11 mouse cellular contexts compared by ENCODE assay signal in genomic region chr6:56362650-56363049, GRCm38 (mm10).
DNase-seq lines count a peak whose midpoint lies in the region; ATAC-seq and TF ChIP-seq lines count a peak whose summit lies in the region.
"Had no signal": no experiment of that assay in that cellular context is flagged by ENCODE, and none has a peak within 500 bp of the region (broad histone marks: within the 10 kb centered on the region; RNA-seq: fewer than 3 reads in every experiment).

No protein-coding gene starts in this region.

- peak overlapping the region; percentile 56 for H3K4me3 ChIP-seq in embryonic facial prominence, embryonic 10.5 days
- H3K4me3 ChIP-seq in heart, embryonic 16.5 days (ENCODE audit: low read length) = peak overlapping the region; percentile 60
- peak overlapping the region; percentile 42 for H3K4me3 ChIP-seq in midbrain, embryonic 11.5 days (ENCODE audit: low read depth, low read length)
- H3K4me3 ChIP-seq in layer of hippocampus, adult 2 months = no peak overlapping the region
- no peak overlapping the region for H3K4me3 ChIP-seq in liver, embryonic 12.5 days

- peak overlapping the region; percentile 79; the same call in 1 of the 2 replicates for H3K9ac ChIP-seq in heart, embryonic 16.5 days (ENCODE audit: low read length)
- no peak overlapping the region for H3K9ac ChIP-seq in midbrain, embryonic 11.5 days (ENCODE audit: low read length)
- H3K9ac ChIP-seq in liver, embryonic 12.5 days = no peak overlapping the region
- H3K9ac ChIP-seq: liver, embryonic 13.5 days had no signal

- peak; percentile 8 for DNase-seq in gastrocnemius, postnatal 25 days
- no peak for DNase-seq in gastrocnemius, postnatal 36 days
- DNase-seq in embryonic facial prominence, embryonic 10.5 days (ENCODE audit: low spot score) = peak; percentile 12
- peak; percentile 86 for DNase-seq in midbrain, embryonic 11.5 days (ENCODE audit: low spot score, missing footprints)
- no peak for DNase-seq in layer of hippocampus, adult 2 months (ENCODE audit: low spot score in 2 of 2)
- DNase-seq in adrenal gland, adult (ENCODE audit: inconsistent age in 2 of 2, low spot score in 1 of 2) = no peak
- DNase-seq: liver, embryonic 13.5 days; right cerebral cortex, adult 18-20 months had no signal

- no peak for TF ChIP-seq CTCF in layer of hippocampus, adult 2 months (conservative IDR thresholded peaks at IDR 0.05)

- peaks cover 37% of the 10 kb centered on the region for H3K27me3 ChIP-seq in embryonic facial prominence, embryonic 10.5 days (replicated peaks; ENCODE audit: low read depth, poor library complexity, severe bottlenecking)
- no peaks in the 10 kb centered on the region; the same call in 1 of the 2 replicates for H3K27me3 ChIP-seq in heart, embryonic 16.5 days (ENCODE audit: control insufficient read depth, insufficient read depth, low read length)
- no peaks in the 10 kb centered on the region for H3K27me3 ChIP-seq in midbrain, embryonic 11.5 days (ENCODE audit: control insufficient read depth, insufficient read depth, low read length)
- peaks cover 37% of the 10 kb centered on the region for H3K27me3 ChIP-seq in liver, embryonic 12.5 days (replicated peaks)
- H3K27me3 ChIP-seq: CH12.LX had no signal

- ATAC-seq in heart, embryonic 16.5 days (replicated peaks; ENCODE audit: extremely low read depth, insufficient read depth, low FRiP score) = no peak
- ATAC-seq in midbrain, embryonic 11.5 days (ENCODE audit: low FRiP score) = peak; percentile 80
- no peak for ATAC-seq in liver, embryonic 12.5 days

- no peaks in the 10 kb centered on the region for H3K9me3 ChIP-seq in embryonic facial prominence, embryonic 10.5 days
- no peaks in the 10 kb centered on the region; the same call in 1 of the 2 replicates for H3K9me3 ChIP-seq in heart, embryonic 16.5 days (replicated peaks; ENCODE audit: control insufficient read depth, low read length)
- H3K9me3 ChIP-seq in midbrain, embryonic 11.5 days (ENCODE audit: control insufficient read depth, low read length) = no peaks in the 10 kb centered on the region
- no peaks in the 10 kb centered on the region for H3K9me3 ChIP-seq in liver, embryonic 12.5 days (replicated peaks)
- H3K9me3 ChIP-seq: liver, embryonic 13.5 days had no signal

- WGBS in embryonic facial prominence, embryonic 10.5 days = 5% methylated on average over 5 of the region's 5 CpGs
- WGBS in heart, embryonic 16.5 days = 3% methylated on average over 5 of the region's 5 CpGs
- WGBS in midbrain, embryonic 11.5 days = 5% methylated on average over 5 of the region's 5 CpGs
- 19% methylated on average over 5 of the region's 5 CpGs for WGBS in liver, embryonic 12.5 days (ENCODE audit: insufficient replicate concordance)

- peaks cover 17% of the 10 kb centered on the region for H3K4me1 ChIP-seq in embryonic facial prominence, embryonic 10.5 days
- H3K4me1 ChIP-seq in heart, embryonic 16.5 days (ENCODE audit: control insufficient read depth, insufficient read depth, low read length) = peaks cover 22% of the 10 kb centered on the region
- 0 out of 2 replicates have a peak, but pooled peaks cover 4% of the 10 kb centered on the region for H3K4me1 ChIP-seq in midbrain, embryonic 11.5 days (ENCODE audit: control insufficient read depth, insufficient read depth, low read length)
- peaks cover 3% of the 10 kb centered on the region for H3K4me1 ChIP-seq in liver, embryonic 12.5 days

- H3K36me3 ChIP-seq in embryonic facial prominence, embryonic 10.5 days (replicated peaks) = no peaks in the 10 kb centered on the region
- no peaks in the 10 kb centered on the region for H3K36me3 ChIP-seq in heart, embryonic 16.5 days (ENCODE audit: control insufficient read depth, insufficient read depth)
- H3K36me3 ChIP-seq in midbrain, embryonic 11.5 days (ENCODE audit: control insufficient read depth, insufficient read depth, low read length) = no peaks in the 10 kb centered on the region
- no peaks in the 10 kb centered on the region for H3K36me3 ChIP-seq in liver, embryonic 12.5 days
- H3K36me3 ChIP-seq: liver, embryonic 13.5 days had no signal

- H3K4me2 ChIP-seq in heart, embryonic 16.5 days (ENCODE audit: low read depth, low read length) = peak overlapping the region; percentile 74
- H3K4me2 ChIP-seq in midbrain, embryonic 11.5 days = peak overlapping the region; percentile 89
- no peak overlapping the region for H3K4me2 ChIP-seq in liver, embryonic 12.5 days

- intact Hi-C loops in gastrocnemius, postnatal 36 days (cut with DNase I) = no loop called here

- no peak overlapping the region for H3K27ac ChIP-seq in embryonic facial prominence, embryonic 10.5 days (replicated peaks)
- H3K27ac ChIP-seq in heart, embryonic 16.5 days (ENCODE audit: low read length) = no peak overlapping the region
- no peak overlapping the region for H3K27ac ChIP-seq in midbrain, embryonic 11.5 days (ENCODE audit: low read depth, low read length)
- H3K27ac ChIP-seq in layer of hippocampus, adult 2 months = no peak overlapping the region
- H3K27ac ChIP-seq in liver, embryonic 12.5 days = no peak overlapping the region
- H3K27ac ChIP-seq: liver, embryonic 13.5 days had no signal

Comparison
In these comparisons a context has a peak if more than half of its experiments do, and no peak if none do; other contexts are left out.
1. DNase-seq: peak in gastrocnemius, postnatal 25 days (single experiment), embryonic facial prominence, embryonic 10.5 days (single experiment) and midbrain, embryonic 11.5 days (single experiment); none in gastrocnemius, postnatal 36 days (0 of 2), layer of hippocampus, adult 2 months (0 of 2) and adrenal gland, adult (0 of 2).
2. H3K4me3 ChIP-seq: peak in embryonic facial prominence, embryonic 10.5 days (single experiment), heart, embryonic 16.5 days (single experiment) and midbrain, embryonic 11.5 days (single experiment); none in layer of hippocampus, adult 2 months (single experiment) and liver, embryonic 12.5 days (single experiment).